Mouse (Mus musculus) inflammation-experienced regulatory T-cells (primary cell): ENCODE results near the gene Ankef1. TPM values are rescaled to one million over a fixed set of nuclear protein-coding genes. Genes with fewer than 3 reads are reported as not detected.

Source experiments
- polyA plus RNA-seq, 2 experiments: library from polyadenylated mRNA; unstranded; fragments of 100-300 nt; shearing (Covaris generic); gene quantifications; one replicate each; pipeline ENCODE4 v1.2.1; 2017

Ankef1 gene
- polyA plus RNA-seq: 1 to 10 TPM in 1 of 2 experiments, under 1 TPM in 1; 0.65 to 3.2 TPM

DNA sequence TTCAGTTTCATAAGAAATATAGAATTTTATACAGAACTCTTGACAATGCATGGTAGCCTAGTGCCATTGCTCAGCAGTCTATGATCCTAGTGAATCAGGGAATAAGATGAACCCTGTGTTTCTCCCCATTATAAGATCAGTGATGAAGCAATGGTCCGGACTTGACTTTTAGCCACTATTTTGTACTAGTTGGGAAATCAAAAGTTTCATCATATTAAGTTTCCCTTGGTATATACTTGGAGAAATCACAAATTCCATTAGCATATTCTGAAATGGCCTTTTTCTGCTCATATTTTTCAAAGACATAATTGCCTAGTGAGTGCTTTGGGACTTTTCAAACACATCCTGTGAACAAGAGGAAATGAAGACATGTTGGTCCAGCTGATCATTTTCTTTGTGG lies at the start of gene Ankef1:
TSS of gene Ankef1 (plus strand) at position 260 of the 400 bp plus-strand sequence.

Other genes with a start within 250 kb of the Ankef1 start
- 1 to 10 TPM in 1 of 2 experiments, under 1 TPM in 1; 0.59 to 1.3 TPM for gene Pak7, start 113.9 kb upstream of the Ankef1 start, polyA plus RNA-seq
- under 1 TPM; 0.22 TPM for gene Snap25, start 211.5 kb downstream of the Ankef1 start, polyA plus RNA-seq